Mouse (Mus musculus): ENCODE data around the gene Crocc.

DNA sequence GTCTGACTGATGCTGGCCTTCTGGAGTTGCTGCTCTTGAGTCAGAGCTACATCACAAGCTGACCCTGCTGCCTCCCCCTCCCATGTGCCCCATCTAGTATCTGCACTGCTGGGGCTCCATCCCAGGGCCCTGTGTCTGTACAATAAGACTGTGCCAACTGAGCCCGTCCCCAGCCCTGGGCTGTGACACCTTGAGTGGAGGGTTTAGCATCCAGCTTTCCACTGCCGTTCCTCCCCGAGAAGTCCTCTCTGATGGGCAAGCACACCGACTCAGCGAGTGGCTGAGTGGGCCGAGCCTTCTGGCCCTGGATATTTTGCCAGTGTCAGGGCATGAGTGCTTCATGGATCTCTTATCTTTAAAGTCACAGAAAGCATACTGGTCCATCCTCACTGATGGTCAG, 85.9 kb downstream of the Crocc start:
- no peak for TF ChIP-seq POLR2A (IDR thresholded peaks at IDR 0.05; ENCODE audit: borderline replicate concordance, extremely low read depth, insufficient read depth, insufficient read length, poor library complexity, severe bottlenecking)
- TF ChIP-seq CTCF (IDR thresholded peaks at IDR 0.05; ENCODE audit: borderline replicate concordance, extremely low read depth, insufficient read depth, insufficient read length), result no peak

Measured in brain, embryonic 14.5 days (tissue).